Mouse (Mus musculus): ENCODE data around the gene Uaca. TPM values are rescaled to one million over a fixed set of nuclear protein-coding genes. Genes with fewer than 3 reads are reported as not detected.

The Uaca gene
- polyA plus RNA-seq, 1 experiment, result 1.0 TPM

DNA sequence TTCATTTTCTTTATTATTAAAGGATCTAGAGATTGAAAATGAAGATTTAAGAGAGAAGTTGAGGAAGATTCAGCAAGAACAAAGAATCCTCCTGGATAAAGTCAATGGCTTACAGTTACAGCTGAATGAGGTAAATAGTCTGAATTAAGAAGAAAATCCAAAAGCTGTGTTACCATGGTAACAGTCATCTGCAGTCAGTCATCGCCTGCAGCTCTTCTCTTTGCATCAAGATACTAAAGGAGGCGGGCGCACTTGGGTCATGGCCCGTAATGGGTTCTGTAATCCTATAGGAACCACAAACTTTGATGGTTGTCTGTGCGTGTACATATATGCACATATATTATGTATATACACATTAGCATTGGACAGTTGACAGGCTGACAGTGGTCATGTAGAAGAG is 66.7 kb downstream of the Uaca start:
- DNase-seq (ENCODE audit: low read depth in 1 of 2, low spot score in 2 of 2), result no peak
- H3K36me3 ChIP-seq (ENCODE audit: control insufficient read depth, insufficient read depth, low read length), result no peaks in the 10 kb centered on the region
- H3K27ac ChIP-seq (ENCODE audit: insufficient read depth, low read length), result no peak overlapping the region
- H3K27me3 ChIP-seq (ENCODE audit: control insufficient read depth, insufficient read depth, low read length), result no peaks in the 10 kb centered on the region
- TF ChIP-seq CTCF (IDR thresholded peaks at IDR 0.05; ENCODE audit: extremely low read depth, insufficient read depth, insufficient read length, insufficient replicate concordance) (no peak), POLR2A (IDR thresholded peaks at IDR 0.05; ENCODE audit: low read depth, low read length) (no peak)
- WGBS, result 87% methylated on average over 5 of the region's 5 CpGs
- no peaks in the 10 kb centered on the region for H3K4me1 ChIP-seq (ENCODE audit: control insufficient read depth, insufficient read depth, insufficient read length)
- no peak overlapping the region for H3K4me3 ChIP-seq (ENCODE audit: extremely low read depth, insufficient read depth, insufficient read length)

DNA sequence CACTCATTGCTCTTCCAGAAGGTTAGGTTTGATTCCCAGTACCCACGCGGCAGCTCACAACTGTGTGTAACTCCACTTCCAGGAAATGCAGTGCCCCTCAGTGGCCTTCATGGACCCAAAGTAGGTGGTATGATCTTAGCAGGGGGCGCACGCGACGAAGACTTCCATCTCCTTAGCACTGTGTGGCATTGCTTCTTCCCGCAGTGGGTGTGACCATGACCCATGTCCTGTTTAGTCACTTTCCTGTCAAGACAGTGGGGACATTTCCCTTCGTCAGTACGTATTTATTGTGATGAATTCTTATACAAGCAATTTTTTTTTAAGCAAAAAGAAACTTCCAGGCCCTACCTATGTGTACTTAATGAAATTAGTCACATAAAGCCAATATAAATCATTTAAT is 70.3 kb downstream of the Uaca start:
- Histone ChIP-seq H3K27me3 (ENCODE audit: control insufficient read depth, insufficient read depth, low read length) (no peaks in the 10 kb centered on the region), H3K36me3 (ENCODE audit: control insufficient read depth, insufficient read depth, low read length) (no peaks in the 10 kb centered on the region), H3K27ac (ENCODE audit: insufficient read depth, low read length) (no peak overlapping the region), H3K4me3 (ENCODE audit: extremely low read depth, insufficient read depth, insufficient read length) (no peak overlapping the region), H3K4me1 (ENCODE audit: control insufficient read depth, insufficient read depth, insufficient read length) (no peaks in the 10 kb centered on the region)
- TF ChIP-seq POLR2A (IDR thresholded peaks at IDR 0.05; ENCODE audit: low read depth, low read length) (no peak), CTCF (IDR thresholded peaks at IDR 0.05; ENCODE audit: extremely low read depth, insufficient read depth, insufficient read length, insufficient replicate concordance) (no peak)
- 82% methylated on average over 9 of the region's 9 CpGs for WGBS
- DNase-seq (ENCODE audit: low read depth in 1 of 2, low spot score in 2 of 2), result no peak

DNA sequence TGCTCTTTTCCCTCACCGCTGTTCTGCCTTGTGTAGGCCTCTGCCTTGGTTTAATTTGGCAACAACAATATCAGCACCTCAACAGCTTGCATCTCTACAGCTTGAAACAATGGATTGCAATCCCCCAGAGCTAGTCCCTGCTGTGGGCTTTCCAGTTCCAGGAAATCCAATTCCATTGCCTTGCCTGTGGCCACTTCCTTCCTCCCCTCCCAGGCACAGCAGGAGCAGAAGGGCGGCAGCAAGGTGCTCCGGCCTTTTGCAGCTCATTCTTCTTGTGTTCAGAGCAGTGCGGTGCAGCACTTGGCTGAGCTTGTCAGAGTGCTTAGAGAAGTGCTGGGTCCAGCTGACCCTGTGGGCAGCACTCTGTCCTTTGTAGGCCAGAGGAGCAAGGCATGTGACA is 71.5 kb downstream of the Uaca start:
- no peak for DNase-seq (ENCODE audit: low read depth in 1 of 2, low spot score in 2 of 2)
- no peaks in the 10 kb centered on the region for H3K4me1 ChIP-seq (ENCODE audit: control insufficient read depth, insufficient read depth, insufficient read length)
- no peak overlapping the region for H3K4me3 ChIP-seq (ENCODE audit: extremely low read depth, insufficient read depth, insufficient read length)
- H3K36me3 ChIP-seq (ENCODE audit: control insufficient read depth, insufficient read depth, low read length), result no peaks in the 10 kb centered on the region
- 87% methylated on average over 4 of the region's 4 CpGs for WGBS
- TF ChIP-seq POLR2A (IDR thresholded peaks at IDR 0.05; ENCODE audit: low read depth, low read length) (no peak), CTCF (IDR thresholded peaks at IDR 0.05; ENCODE audit: extremely low read depth, insufficient read depth, insufficient read length, insufficient replicate concordance) (no peak)
- H3K27ac ChIP-seq (ENCODE audit: insufficient read depth, low read length), result no peak overlapping the region
- no peaks in the 10 kb centered on the region for H3K27me3 ChIP-seq (ENCODE audit: control insufficient read depth, insufficient read depth, low read length)

DNA sequence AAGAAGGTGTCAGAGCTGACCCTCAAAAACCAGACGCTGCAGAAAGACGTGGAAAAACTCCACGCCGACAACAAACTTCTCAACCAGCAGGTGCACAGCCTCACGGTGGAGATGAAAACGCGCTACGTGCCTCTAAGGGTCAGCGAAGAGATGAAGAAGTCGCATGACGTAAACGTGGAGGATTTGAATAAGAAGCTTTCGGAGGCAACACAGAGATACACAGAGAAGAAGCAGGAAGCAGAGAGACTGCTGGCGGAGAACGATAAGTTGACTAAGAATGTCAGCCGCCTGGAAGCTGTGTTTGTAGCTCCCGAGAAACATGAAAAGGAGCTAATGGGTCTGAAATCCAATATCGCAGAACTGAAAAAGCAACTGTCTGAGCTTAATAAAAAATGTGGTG is 76.1 kb downstream of the Uaca start:
- Histone ChIP-seq H3K4me1 (ENCODE audit: control insufficient read depth, insufficient read depth, insufficient read length) (no peaks in the 10 kb centered on the region), H3K27ac (ENCODE audit: insufficient read depth, low read length) (no peak overlapping the region), H3K36me3 (ENCODE audit: control insufficient read depth, insufficient read depth, low read length) (no peaks in the 10 kb centered on the region), H3K27me3 (ENCODE audit: control insufficient read depth, insufficient read depth, low read length) (no peaks in the 10 kb centered on the region), H3K4me3 (ENCODE audit: extremely low read depth, insufficient read depth, insufficient read length) (no peak overlapping the region)
- 96% methylated on average over 18 of the region's 18 CpGs for WGBS
- DNase-seq (ENCODE audit: low read depth in 1 of 2, low spot score in 2 of 2), result no peak
- TF ChIP-seq CTCF (IDR thresholded peaks at IDR 0.05; ENCODE audit: extremely low read depth, insufficient read depth, insufficient read length, insufficient replicate concordance) (no peak), POLR2A (IDR thresholded peaks at IDR 0.05; ENCODE audit: low read depth, low read length) (no peak)

DNA sequence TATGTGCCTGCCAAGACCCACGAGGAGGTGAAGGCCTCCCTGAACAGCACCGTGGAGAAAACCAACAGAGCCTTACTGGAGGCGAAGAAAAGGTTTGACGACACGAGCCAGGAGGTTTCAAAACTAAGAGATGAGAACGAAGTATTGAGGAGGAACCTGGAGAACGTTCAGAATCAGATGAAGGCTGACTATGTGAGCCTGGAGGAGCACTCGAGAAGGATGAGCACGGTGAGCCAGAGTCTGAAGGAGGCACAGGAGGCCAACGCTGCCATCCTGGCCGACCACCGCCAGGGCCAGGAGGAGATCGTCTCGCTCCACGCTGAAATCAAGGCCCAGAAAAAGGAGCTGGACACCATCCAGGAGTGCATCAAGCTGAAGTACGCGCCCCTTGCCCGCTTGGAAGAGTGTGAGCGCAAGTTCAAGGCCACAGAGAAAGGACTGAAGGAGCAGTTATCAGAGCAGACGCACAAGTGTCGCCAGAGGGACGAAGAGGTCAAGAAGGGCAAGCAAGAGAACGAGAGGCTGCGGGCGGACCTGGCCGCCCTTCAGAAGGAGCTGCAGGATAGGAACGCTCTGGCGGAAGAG is 76.7 kb downstream of the Uaca start:
- no peaks in the 10 kb centered on the region for H3K36me3 ChIP-seq (ENCODE audit: control insufficient read depth, insufficient read depth, low read length)
- H3K4me1 ChIP-seq (ENCODE audit: control insufficient read depth, insufficient read depth, insufficient read length), result no peaks in the 10 kb centered on the region
- DNase-seq (ENCODE audit: low read depth in 1 of 2, low spot score in 2 of 2), result no peak

DNA sequence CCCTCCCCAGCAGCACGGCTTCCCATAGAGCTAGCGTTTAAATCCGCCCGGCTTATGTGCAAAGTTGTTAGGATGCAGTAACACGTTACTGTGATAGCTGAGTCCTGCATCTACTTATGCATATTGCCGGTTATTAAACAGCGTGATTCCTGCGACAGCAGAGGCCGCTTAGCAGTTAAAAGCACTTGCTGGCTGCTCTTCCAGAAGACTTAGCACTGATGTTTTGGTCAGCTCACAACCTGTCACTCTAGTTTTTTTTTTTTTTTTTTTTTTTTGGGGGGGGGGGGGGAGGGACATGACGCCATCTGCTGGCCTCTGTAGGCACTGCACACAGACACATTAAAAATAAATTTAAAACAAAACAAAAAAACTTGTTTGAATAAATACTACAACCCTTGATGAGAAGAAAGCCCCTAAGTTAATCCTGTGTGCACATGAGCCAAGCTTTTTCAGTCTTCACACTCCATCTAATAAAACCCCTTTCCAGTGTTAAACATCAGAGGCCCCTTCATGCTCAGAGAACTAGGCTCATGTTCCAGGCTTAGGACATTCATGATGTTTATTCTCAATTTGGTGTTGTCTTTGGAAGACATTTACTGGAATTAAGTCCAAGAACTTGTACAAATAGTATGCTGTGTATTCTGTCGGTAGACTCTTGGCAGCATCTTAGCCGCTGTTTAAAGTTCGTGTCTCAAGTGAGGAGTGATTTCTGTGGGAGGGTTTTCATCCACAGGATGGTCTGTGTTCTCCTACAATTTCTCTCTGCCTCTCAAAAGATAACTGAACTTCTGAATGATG is 79.1 kb downstream of the Uaca start:
- Histone ChIP-seq H3K36me3 (ENCODE audit: control insufficient read depth, insufficient read depth, low read length) (no peaks in the 10 kb centered on the region), H3K4me1 (ENCODE audit: control insufficient read depth, insufficient read depth, insufficient read length) (no peaks in the 10 kb centered on the region), H3K27ac (ENCODE audit: insufficient read depth, low read length) (no peak overlapping the region), H3K4me3 (ENCODE audit: extremely low read depth, insufficient read depth, insufficient read length) (no peak overlapping the region), H3K27me3 (ENCODE audit: control insufficient read depth, insufficient read depth, low read length) (no peaks in the 10 kb centered on the region)
- WGBS, result 92% methylated on average over 13 of the region's 13 CpGs
- no peak for TF ChIP-seq CTCF (IDR thresholded peaks at IDR 0.05; ENCODE audit: extremely low read depth, insufficient read depth, insufficient read length, insufficient replicate concordance)
- TF ChIP-seq POLR2A (IDR thresholded peaks at IDR 0.05; ENCODE audit: low read depth, low read length), result no peak
- no peak for DNase-seq (ENCODE audit: low read depth in 1 of 2, low spot score in 2 of 2)

More for the DNA sequence above, 76.7 kb downstream of the Uaca start:
- Histone ChIP-seq H3K27me3 (ENCODE audit: control insufficient read depth, insufficient read depth, low read length) (no peaks in the 10 kb centered on the region), H3K4me3 (ENCODE audit: extremely low read depth, insufficient read depth, insufficient read length) (no peak overlapping the region), H3K27ac (ENCODE audit: insufficient read depth, low read length) (no peak overlapping the region)
- 89% methylated on average over 28 of the region's 28 CpGs for WGBS
- TF ChIP-seq CTCF (IDR thresholded peaks at IDR 0.05; ENCODE audit: extremely low read depth, insufficient read depth, insufficient read length, insufficient replicate concordance), result no peak
- TF ChIP-seq POLR2A (IDR thresholded peaks at IDR 0.05; ENCODE audit: low read depth, low read length), result no peak

DNA sequence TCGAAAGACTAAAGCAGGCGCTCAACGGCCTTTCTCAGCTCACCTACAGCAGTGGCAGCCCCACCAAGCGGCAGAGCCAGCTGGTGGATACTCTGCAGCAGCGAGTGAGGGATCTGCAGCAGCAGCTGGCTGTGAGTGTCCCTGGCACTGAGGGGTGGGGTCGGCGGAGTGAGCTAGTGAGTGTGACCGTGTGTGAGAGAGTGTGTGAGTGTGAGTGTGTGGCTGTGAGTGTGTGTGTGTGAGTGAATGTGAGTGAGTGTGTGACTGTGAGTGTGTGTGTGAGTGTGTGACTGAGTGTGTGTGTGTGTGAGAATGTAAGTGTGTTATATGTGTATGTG is 79.7 kb downstream of the Uaca start:
- H3K27me3 ChIP-seq (ENCODE audit: control insufficient read depth, insufficient read depth, low read length), result no peaks in the 10 kb centered on the region
- no peak overlapping the region for H3K4me3 ChIP-seq (ENCODE audit: extremely low read depth, insufficient read depth, insufficient read length)
- H3K36me3 ChIP-seq (ENCODE audit: control insufficient read depth, insufficient read depth, low read length), result no peaks in the 10 kb centered on the region
- H3K4me1 ChIP-seq (ENCODE audit: control insufficient read depth, insufficient read depth, insufficient read length), result no peaks in the 10 kb centered on the region
- no peak for DNase-seq (ENCODE audit: low read depth in 1 of 2, low spot score in 2 of 2)
- no peak overlapping the region for H3K27ac ChIP-seq (ENCODE audit: insufficient read depth, low read length)
- WGBS, result 90% methylated on average over 8 of the region's 8 CpGs
- TF ChIP-seq CTCF (IDR thresholded peaks at IDR 0.05; ENCODE audit: extremely low read depth, insufficient read depth, insufficient read length, insufficient replicate concordance), result no peak
- TF ChIP-seq POLR2A (IDR thresholded peaks at IDR 0.05; ENCODE audit: low read depth, low read length), result no peak
